Comparison of ENCODE assay signal across 8 mouse cellular contexts in genomic region chr7:127017950-127018345, GRCm38 (mm10). TPM values are rescaled to one million over a fixed set of nuclear protein-coding genes. Genes with fewer than 3 reads are reported as not detected.
A peak's percentile ranks its signal among the peaks of the same experiment; 100 is the strongest.
DNase-seq lines count a peak whose midpoint lies in the region; ATAC-seq and TF ChIP-seq lines count a peak whose summit lies in the region.

No protein-coding gene starts in this region.

- H3K4me1 ChIP-seq in spleen, adult 2 months (ENCODE audit: control insufficient read depth, insufficient read depth, insufficient read length): peaks cover 25% of the 10 kb centered on the region
- peaks cover 47% of the 10 kb centered on the region for H3K4me1 ChIP-seq in limb, embryonic 14.5 days (ENCODE audit: control insufficient read depth, insufficient read depth, low read length)
- peaks cover 65% of the 10 kb centered on the region for H3K4me1 ChIP-seq in stomach, embryonic 15.5 days

- peak; percentile 68 for DNase-seq in cerebellum, adult 9-11 months
- no peak for DNase-seq in cerebellum, adult 18-20 months
- no peak for DNase-seq in spleen, adult 2 months (ENCODE audit: low read depth in 1 of 2, low spot score in 2 of 2)
- DNase-seq in spleen, postnatal 14 days (ENCODE audit: low spot score in 2 of 2): no peak
- no peak for DNase-seq in limb, embryonic 14.5 days (ENCODE audit: low spot score)
- DNase-seq in left cerebral cortex, adult 11 months (ENCODE audit: low spot score): no peak
- DNase-seq in ovary, postnatal 10 days (ENCODE audit: low spot score): no peak

- 0 out of 2 replicates have a peak overlapping the region, but pooled peaks have one; percentile 4 for H3K27ac ChIP-seq in spleen, adult 2 months (ENCODE audit: insufficient read depth, low read length)
- peak overlapping the region; percentile 61 for H3K27ac ChIP-seq in limb, embryonic 14.5 days (replicated peaks; ENCODE audit: low read depth, low read length)
- H3K27ac ChIP-seq in stomach, embryonic 15.5 days: peak overlapping the region; percentile 98; the same call in 1 of the 2 replicates

- peak overlapping the region; percentile 22 for H3K9ac ChIP-seq in limb, embryonic 14.5 days (ENCODE audit: low read depth, low read length, severe bottlenecking)
- H3K9ac ChIP-seq in stomach, embryonic 15.5 days: no peak overlapping the region

- WGBS in spleen, adult 2 months: 82% methylated on average over 6 of the region's 6 CpGs
- 55% methylated on average over 6 of the region's 6 CpGs for WGBS in limb, embryonic 14.5 days
- 30% methylated on average over 6 of the region's 6 CpGs for WGBS in stomach, embryonic 15.5 days

- TF ChIP-seq CTCF in spleen, adult 2 months (IDR thresholded peaks at IDR 0.05; ENCODE audit: extremely low read depth, insufficient read depth, insufficient read length, insufficient replicate concordance): no peak

- no peaks in the 10 kb centered on the region for H3K27me3 ChIP-seq in spleen, adult 2 months (ENCODE audit: control insufficient read depth, insufficient read depth, low read length)
- no peaks in the 10 kb centered on the region for H3K27me3 ChIP-seq in limb, embryonic 14.5 days (ENCODE audit: control insufficient read depth, insufficient read depth, low read length)
- H3K27me3 ChIP-seq in stomach, embryonic 15.5 days (replicated peaks): no peaks in the 10 kb centered on the region

- H3K9me3 ChIP-seq in limb, embryonic 14.5 days (ENCODE audit: control insufficient read depth, low read length): no peaks in the 10 kb centered on the region
- H3K9me3 ChIP-seq in stomach, embryonic 15.5 days: no peaks in the 10 kb centered on the region

- ATAC-seq in limb, embryonic 14.5 days (ENCODE audit: low FRiP score, low read depth): no peak
- ATAC-seq in stomach, embryonic 15.5 days (ENCODE audit: insufficient read depth, low FRiP score, low read depth): no peak

- H3K36me3 ChIP-seq in spleen, adult 2 months (ENCODE audit: control insufficient read depth, insufficient read depth, low read length): peaks cover 7% of the 10 kb centered on the region
- peaks cover 43% of the 10 kb centered on the region for H3K36me3 ChIP-seq in limb, embryonic 14.5 days (ENCODE audit: control insufficient read depth, insufficient read depth, low read length)
- peaks cover 16% of the 10 kb centered on the region for H3K36me3 ChIP-seq in stomach, embryonic 15.5 days

- H3K4me3 ChIP-seq in spleen, adult 2 months (ENCODE audit: extremely low read depth, insufficient read depth, insufficient read length): no peak overlapping the region
- H3K4me3 ChIP-seq in limb, embryonic 14.5 days (replicated peaks; ENCODE audit: low read length): peak overlapping the region; percentile 75
- no peak overlapping the region for H3K4me3 ChIP-seq in stomach, embryonic 15.5 days (replicated peaks)

- H3K4me2 ChIP-seq in limb, embryonic 14.5 days (replicated peaks; ENCODE audit: low read depth, low read length, severe bottlenecking): peak overlapping the region; percentile 24
- peak overlapping the region; percentile 86 for H3K4me2 ChIP-seq in stomach, embryonic 15.5 days

- no peak for TF ChIP-seq POLR2A in spleen, adult 2 months (IDR thresholded peaks at IDR 0.05; ENCODE audit: low read depth, low read length)
- TF ChIP-seq POLR2A in limb, embryonic 14.5 days (IDR thresholded peaks at IDR 0.05; ENCODE audit: borderline replicate concordance, extremely low read depth, insufficient read depth, insufficient read length): no peak

RNA-seq across cellular contexts. Expression of gene Pagr1a, which starts 0.8 kb away (rescaled TPM):
- polyA plus RNA-seq in spleen, adult 2 months (2012; rRNA removed): 3.1 and 3.3 TPM in 2 replicates
- 27.0 and 31.9 TPM in 2 replicates for polyA plus RNA-seq in limb, embryonic 14.5 days (2012; rRNA removed)
- polyA plus RNA-seq in limb, embryonic 14.5 days (2014; fragmentation: Nextera tagmentation; extraction: Ambion mirVana): 47.6 and 63.6 TPM in 2 replicates
- 33.1 and 62.5 TPM in 2 replicates for polyA plus RNA-seq in stomach, embryonic 15.5 days (2015; fragmentation: Nextera tagmentation; extraction: Ambion mirVana)

RNA-seq across cellular contexts. Expression of gene Pagr1b, which starts 1.7 kb away (rescaled TPM):
- 0.48 and 2.5 TPM in 2 replicates for polyA plus RNA-seq in spleen, adult 2 months (2012; rRNA removed)
- polyA plus RNA-seq in limb, embryonic 14.5 days (2012; rRNA removed): 3.2 and 4.3 TPM in 2 replicates
- polyA plus RNA-seq in limb, embryonic 14.5 days (2014; fragmentation: Nextera tagmentation; extraction: Ambion mirVana): 0.61 TPM in 1 of 2 replicates, not detected in the other
- 1.0 TPM in 1 of 2 replicates, not detected in the other for polyA plus RNA-seq in stomach, embryonic 15.5 days (2015; fragmentation: Nextera tagmentation; extraction: Ambion mirVana)

RNA-seq across cellular contexts. Expression of gene Gm42742, which starts 2.9 kb away (rescaled TPM):
- 27.8 and 31.8 TPM in 2 replicates for polyA plus RNA-seq in spleen, adult 2 months (2012; rRNA removed)
- polyA plus RNA-seq in limb, embryonic 14.5 days (2012; rRNA removed): 111 and 143 TPM in 2 replicates
- 26.8 and 37.7 TPM in 2 replicates for polyA plus RNA-seq in limb, embryonic 14.5 days (2014; fragmentation: Nextera tagmentation; extraction: Ambion mirVana)
- polyA plus RNA-seq in stomach, embryonic 15.5 days (2015; fragmentation: Nextera tagmentation; extraction: Ambion mirVana): 25.0 and 63.8 TPM in 2 replicates

RNA-seq across cellular contexts. Expression of gene Prrt2, which starts 3.1 kb away (rescaled TPM):
- 5.8 and 6.5 TPM in 2 replicates for polyA plus RNA-seq in spleen, adult 2 months (2012; rRNA removed)
- polyA plus RNA-seq in limb, embryonic 14.5 days (2012; rRNA removed): 74.6 and 130 TPM in 2 replicates
- 21.2 and 21.3 TPM in 2 replicates for polyA plus RNA-seq in limb, embryonic 14.5 days (2014; fragmentation: Nextera tagmentation; extraction: Ambion mirVana)
- 5.9 and 8.1 TPM in 2 replicates for polyA plus RNA-seq in stomach, embryonic 15.5 days (2015; fragmentation: Nextera tagmentation; extraction: Ambion mirVana)

RNA-seq across cellular contexts. Expression of gene Mvp, which starts 3.5 kb away (rescaled TPM):
- polyA plus RNA-seq in spleen, adult 2 months (2012; rRNA removed): 63.3 and 80.9 TPM in 2 replicates
- 7.9 and 8.0 TPM in 2 replicates for polyA plus RNA-seq in limb, embryonic 14.5 days (2012; rRNA removed)
- polyA plus RNA-seq in limb, embryonic 14.5 days (2014; fragmentation: Nextera tagmentation; extraction: Ambion mirVana): 7.3 and 7.9 TPM in 2 replicates
- polyA plus RNA-seq in stomach, embryonic 15.5 days (2015; fragmentation: Nextera tagmentation; extraction: Ambion mirVana): 27.2 and 29.1 TPM in 2 replicates

Comparison
In these comparisons a context has a peak if more than half of its experiments do, and no peak if none do; other contexts are left out.
1. H3K27ac ChIP-seq: peak in every context shown above with its lines; median percentile 98 in stomach, embryonic 15.5 days; 61 in limb, embryonic 14.5 days; 4 in spleen, adult 2 months.